Mouse (Mus musculus): Measurements from ENCODE around the gene Rora. TPM values are rescaled to one million over a fixed set of nuclear protein-coding genes. Genes with fewer than 3 reads are reported as not detected.
A peak's percentile ranks its signal among the peaks of the same experiment; 100 is the strongest.

The Rora gene
- polyA plus RNA-seq, 1 experiment from 2014 or later: 2.7 TPM

GRCm38 (mm10) chr9:69164653-69165052, 511.1 kb downstream of the Rora start:
- Histone ChIP-seq H3K27me3 (no peaks in the 10 kb centered on the region), H3K27ac (no peak overlapping the region), H3K9ac (no peak overlapping the region), H3K4me1 (replicated peaks) (no peaks in the 10 kb centered on the region), H3K9me3 (replicated peaks) (no peaks in the 10 kb centered on the region), H3K36me3 (no peaks in the 10 kb centered on the region), H3K4me3 (replicated peaks) (no peak overlapping the region), H3K4me2 (no peak overlapping the region)
- DNase-seq: no peak
- 43% methylated on average over 7 of the region's 7 CpGs for WGBS (ENCODE audit: insufficient replicate concordance)
- no peak for ATAC-seq (ENCODE audit: low read depth)

- 18% methylated on average over 7 of the region's 7 CpGs for WGBS (ENCODE audit: insufficient replicate concordance)
Measured at GRCm38 (mm10) chr9:69165096-69165836, 511.7 kb downstream of the Rora start.

GRCm38 (mm10) chr9:69174061-69174460, 520.5 kb downstream of the Rora start:
- peaks cover 12% of the 10 kb centered on the region for H3K4me1 ChIP-seq (replicated peaks)
- H3K4me3 ChIP-seq (replicated peaks): no peak overlapping the region
- ATAC-seq (ENCODE audit: low read depth): no peak
- H3K27ac ChIP-seq: no peak overlapping the region
- WGBS (ENCODE audit: insufficient replicate concordance): 10% methylated on average over 6 of the region's 6 CpGs
- H3K27me3 ChIP-seq: no peaks in the 10 kb centered on the region
- H3K4me2 ChIP-seq: no peak overlapping the region
- H3K9ac ChIP-seq: no peak overlapping the region
- no peaks in the 10 kb centered on the region for H3K9me3 ChIP-seq (replicated peaks)
- no peak for DNase-seq
- no peaks in the 10 kb centered on the region for H3K36me3 ChIP-seq

More at GRCm38 (mm10) chr9:69165096-69165836, 511.7 kb downstream of the Rora start:
- Histone ChIP-seq H3K36me3 (no peaks in the 10 kb centered on the region), H3K4me3 (replicated peaks) (no peak overlapping the region), H3K4me1 (replicated peaks) (no peaks in the 10 kb centered on the region), H3K9ac (no peak overlapping the region), H3K27ac (no peak overlapping the region), H3K9me3 (replicated peaks) (no peaks in the 10 kb centered on the region), H3K27me3 (no peaks in the 10 kb centered on the region), H3K4me2 (no peak overlapping the region)
- no peak for ATAC-seq (ENCODE audit: low read depth)
- DNase-seq: no peak

- no peaks in the 10 kb centered on the region for H3K9me3 ChIP-seq (replicated peaks)
- no peak overlapping the region for H3K9ac ChIP-seq
- H3K4me2 ChIP-seq: 0 out of 2 replicates have a peak overlapping the region, but pooled peaks have one; percentile 5
- ATAC-seq (ENCODE audit: low read depth) (peak; percentile 50), DNase-seq (no peak)
- H3K4me1 ChIP-seq (replicated peaks): peaks cover 12% of the 10 kb centered on the region
- no peaks in the 10 kb centered on the region for H3K36me3 ChIP-seq
- WGBS (ENCODE audit: insufficient replicate concordance): 35% methylated on average over 10 of the region's 10 CpGs
- H3K27me3 ChIP-seq: no peaks in the 10 kb centered on the region
- no peak overlapping the region; the same call in 1 of the 2 replicates for H3K27ac ChIP-seq
- H3K4me3 ChIP-seq (replicated peaks): no peak overlapping the region
Measured at GRCm38 (mm10) chr9:69174527-69175116, 521.0 kb downstream of the Rora start.

- WGBS (ENCODE audit: insufficient replicate concordance): 56% methylated on average over 3 of the region's 3 CpGs
- no peak for ATAC-seq (ENCODE audit: low read depth)
- Histone ChIP-seq H3K4me3 (replicated peaks) (no peak overlapping the region), H3K27ac (no peak overlapping the region), H3K4me1 (replicated peaks) (peaks cover 12% of the 10 kb centered on the region), H3K9me3 (replicated peaks) (no peaks in the 10 kb centered on the region), H3K4me2 (no peak overlapping the region), H3K27me3 (no peaks in the 10 kb centered on the region), H3K9ac (no peak overlapping the region), H3K36me3 (no peaks in the 10 kb centered on the region)
- DNase-seq: no peak
Measured at GRCm38 (mm10) chr9:69176988-69177387, 523.4 kb downstream of the Rora start.

GRCm38 (mm10) chr9:69179224-69179623, 525.6 kb downstream of the Rora start:
- Histone ChIP-seq H3K27ac (no peak overlapping the region), H3K27me3 (no peaks in the 10 kb centered on the region), H3K4me3 (replicated peaks) (no peak overlapping the region), H3K36me3 (no peaks in the 10 kb centered on the region), H3K4me2 (no peak overlapping the region), H3K9me3 (replicated peaks) (no peaks in the 10 kb centered on the region), H3K9ac (no peak overlapping the region), H3K4me1 (replicated peaks) (peaks cover 4% of the 10 kb centered on the region; the same call in 1 of the 2 replicates)
- ATAC-seq (ENCODE audit: low read depth) (no peak), DNase-seq (no peak)
- 81% methylated on average over 8 of the region's 8 CpGs for WGBS (ENCODE audit: insufficient replicate concordance)

- H3K4me3 ChIP-seq (replicated peaks): no peak overlapping the region
- H3K36me3 ChIP-seq: no peaks in the 10 kb centered on the region
- ATAC-seq (ENCODE audit: low read depth): no peak
- 0 out of 2 replicates have a peak, but pooled peaks cover 3% of the 10 kb centered on the region for H3K4me1 ChIP-seq (replicated peaks)
- H3K27me3 ChIP-seq: no peaks in the 10 kb centered on the region
- no peak for DNase-seq
- H3K27ac ChIP-seq: no peak overlapping the region
- no peaks in the 10 kb centered on the region for H3K9me3 ChIP-seq (replicated peaks)
- WGBS (ENCODE audit: insufficient replicate concordance): 24% methylated on average over 3 of the region's 3 CpGs
- H3K9ac ChIP-seq: no peak overlapping the region
- H3K4me2 ChIP-seq: no peak overlapping the region
Measured at GRCm38 (mm10) chr9:69180961-69181360, 527.4 kb downstream of the Rora start.

GRCm38 (mm10) chr9:69181411-69181810, 527.8 kb downstream of the Rora start:
- H3K4me3 ChIP-seq (replicated peaks): no peak overlapping the region
- no peaks in the 10 kb centered on the region for H3K4me1 ChIP-seq (replicated peaks)
- no peak overlapping the region for H3K9ac ChIP-seq
- no peak overlapping the region for H3K4me2 ChIP-seq
- no peaks in the 10 kb centered on the region for H3K36me3 ChIP-seq
- DNase-seq: no peak
- no peak for ATAC-seq (ENCODE audit: low read depth)
- no peaks in the 10 kb centered on the region for H3K9me3 ChIP-seq (replicated peaks)
- no peaks in the 10 kb centered on the region for H3K27me3 ChIP-seq
- H3K27ac ChIP-seq: no peak overlapping the region

GRCm38 (mm10) chr9:69183888-69184287, 530.3 kb downstream of the Rora start:
- Histone ChIP-seq H3K27me3 (no peaks in the 10 kb centered on the region), H3K27ac (no peak overlapping the region), H3K4me2 (no peak overlapping the region), H3K9me3 (replicated peaks) (no peaks in the 10 kb centered on the region), H3K4me3 (replicated peaks) (no peak overlapping the region), H3K4me1 (replicated peaks) (no peaks in the 10 kb centered on the region), H3K36me3 (no peaks in the 10 kb centered on the region), H3K9ac (no peak overlapping the region)
- 53% methylated on average over 4 of the region's 4 CpGs for WGBS (ENCODE audit: insufficient replicate concordance)
- DNase-seq (no peak), ATAC-seq (ENCODE audit: low read depth) (no peak)

GRCm38 (mm10) chr9:69190726-69191125, 537.1 kb downstream of the Rora start:
- Histone ChIP-seq H3K27me3 (no peaks in the 10 kb centered on the region), H3K27ac (no peak overlapping the region), H3K36me3 (no peaks in the 10 kb centered on the region), H3K4me2 (no peak overlapping the region), H3K9me3 (replicated peaks) (no peaks in the 10 kb centered on the region), H3K4me1 (replicated peaks) (no peaks in the 10 kb centered on the region), H3K4me3 (replicated peaks) (no peak overlapping the region), H3K9ac (no peak overlapping the region)
- ATAC-seq (ENCODE audit: low read depth) (no peak), DNase-seq (no peak)
- 67% methylated on average over 1 of the region's 1 CpGs for WGBS (ENCODE audit: insufficient replicate concordance)

- Histone ChIP-seq H3K9me3 (replicated peaks) (no peaks in the 10 kb centered on the region), H3K36me3 (no peaks in the 10 kb centered on the region), H3K4me3 (replicated peaks) (no peak overlapping the region), H3K4me2 (no peak overlapping the region), H3K4me1 (replicated peaks) (no peaks in the 10 kb centered on the region), H3K27ac (no peak overlapping the region), H3K27me3 (no peaks in the 10 kb centered on the region), H3K9ac (no peak overlapping the region)
- no peak for ATAC-seq (ENCODE audit: low read depth)
- 68% methylated on average over 8 of the region's 8 CpGs for WGBS (ENCODE audit: insufficient replicate concordance)
- no peak for DNase-seq
Measured at GRCm38 (mm10) chr9:69192446-69192845, 538.9 kb downstream of the Rora start.

Data from liver, embryonic 13.5 days (tissue).